Mouse (Mus musculus) large intestine, adult 2 months (tissue): ENCODE data around the gene Tbxa2r. TPM values are rescaled to one million over a fixed set of nuclear protein-coding genes. Genes with fewer than 3 reads are reported as not detected.

Experiments
- DNase-seq: peaks from one replicate; pipeline ENCODE4 v3.0.0-alpha.2; 2012; ENCODE audit warnings: low read depth, low spot score
- WGBS: fragments of 180-500 bp; shearing (Covaris S2); methylation state at CpG from one replicate; pipeline ENCODE4 v1.1.7; 2018; 5-methylcytosine and 5-hydroxymethylcytosine counted together
- polyA plus RNA-seq: library from polyadenylated mRNA; depleted of rRNA; stranded (reverse); fragments of >200 nt; gene quantifications from 2 replicates; pipeline ENCODE4 v1.2.3, GENCODE M21; 2012

The Tbxa2r gene
- polyA plus RNA-seq, 1 experiment = 8.0 TPM

- WGBS = 69% methylated on average over 13 of the region's 13 CpGs
- no peak for DNase-seq
Observed at GRCm38 (mm10) chr10:81318589-81319329, 9.8 kb upstream of the Tbxa2r start.

GRCm38 (mm10) chr10:81319330-81319699 is 9.2 kb upstream of the Tbxa2r start:
- DNase-seq = no peak
- WGBS = 24% methylated on average over 8 of the region's 8 CpGs

- peak; percentile 92 for DNase-seq
- WGBS = under 1% methylated on average over 38 of the region's 38 CpGs
Observed at GRCm38 (mm10) chr10:81319741-81320549, 8.6 kb upstream of the Tbxa2r start.

- peak; percentile 99 for DNase-seq
- under 1% methylated on average over 68 of the region's 68 CpGs for WGBS
Observed at GRCm38 (mm10) chr10:81320550-81321347, 7.8 kb upstream of the Tbxa2r start, which contains the start of gene Cactin. Gene Cactin (plus strand): TSS chr10:81321103.

GRCm38 (mm10) chr10:81321436-81321835 is 7.1 kb upstream of the Tbxa2r start:
- DNase-seq = no peak
- WGBS = 2% methylated on average over 20 of the region's 20 CpGs

GRCm38 (mm10) chr10:81322444-81322843 is 6.1 kb upstream of the Tbxa2r start:
- no peak for DNase-seq
- WGBS = 92% methylated on average over 27 of the region's 27 CpGs

GRCm38 (mm10) chr10:81323141-81323775 is 5.3 kb upstream of the Tbxa2r start:
- WGBS = 88% methylated on average over 23 of the region's 23 CpGs
- no peak for DNase-seq

GRCm38 (mm10) chr10:81323791-81324530 is 4.6 kb upstream of the Tbxa2r start:
- 93% methylated on average over 18 of the region's 18 CpGs for WGBS
- DNase-seq = no peak

GRCm38 (mm10) chr10:81325176-81325575 is 3.4 kb upstream of the Tbxa2r start:
- DNase-seq = no peak
- 95% methylated on average over 21 of the region's 21 CpGs for WGBS

GRCm38 (mm10) chr10:81325781-81326180 is 2.8 kb upstream of the Tbxa2r start:
- 93% methylated on average over 18 of the region's 18 CpGs for WGBS
- no peak for DNase-seq

- 82% methylated on average over 6 of the region's 6 CpGs for WGBS
- DNase-seq = no peak
Observed at GRCm38 (mm10) chr10:81326858-81327257, 1.7 kb upstream of the Tbxa2r start.

- DNase-seq = no peak
- 34% methylated on average over 2 of the region's 2 CpGs for WGBS
Observed at GRCm38 (mm10) chr10:81327959-81328358, 572 bp upstream of the Tbxa2r start.

- no peak for DNase-seq
- WGBS = 64% methylated on average over 10 of the region's 10 CpGs
Observed at GRCm38 (mm10) chr10:81329194-81329975, 854 bp downstream of the Tbxa2r start.

- WGBS = 56% methylated on average over 4 of the region's 4 CpGs
- no peak for DNase-seq
Observed at GRCm38 (mm10) chr10:81330007-81330406, 1.5 kb downstream of the Tbxa2r start.

- WGBS = 33% methylated on average over 29 of the region's 29 CpGs
Observed at GRCm38 (mm10) chr10:81332277-81332676, 3.7 kb downstream of the Tbxa2r start.

GRCm38 (mm10) chr10:81334324-81334723 is 5.8 kb downstream of the Tbxa2r start:
- DNase-seq = no peak
- 71% methylated on average over 11 of the region's 11 CpGs for WGBS

More at GRCm38 (mm10) chr10:81332277-81332676, 3.7 kb downstream of the Tbxa2r start:
- DNase-seq = no peak

- 51% methylated on average over 17 of the region's 19 CpGs for WGBS
- no peak for DNase-seq
Observed at GRCm38 (mm10) chr10:81335393-81336340, 7.1 kb downstream of the Tbxa2r start.
